Mouse (Mus musculus): ENCODE data around the gene Mup21.
"Not testable (repeated sequence)": the region's sequence is repeated elsewhere in the genome, so short reads cannot be mapped to it uniquely, and the experiment has no call there.

Gene Mup21

DNA sequence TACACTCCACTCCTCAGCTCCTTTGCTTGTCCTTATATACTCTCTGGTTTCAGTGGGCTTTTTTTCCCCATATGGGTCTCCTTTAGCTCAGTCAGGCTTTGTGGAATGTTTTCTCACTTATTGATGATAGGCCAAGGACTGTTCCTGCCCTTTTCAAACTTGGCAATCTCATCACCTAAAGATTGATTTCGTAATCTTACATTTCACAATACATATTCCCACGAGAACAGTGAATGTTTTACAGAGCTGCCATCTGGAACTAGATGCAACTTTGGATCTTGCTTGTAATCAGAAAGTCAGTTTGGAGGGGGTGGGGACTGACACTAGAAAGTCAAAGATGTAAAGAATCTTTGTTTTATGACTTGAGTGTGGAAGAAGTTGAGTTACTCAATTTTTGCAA, at the start of gene Mup21:
Mup21 (minus strand) TSS at position 53 of the 400 bp plus-strand sequence.
- DNase-seq (ENCODE audit: low read depth in 1 of 2, low spot score in 2 of 2): no peak

DNA sequence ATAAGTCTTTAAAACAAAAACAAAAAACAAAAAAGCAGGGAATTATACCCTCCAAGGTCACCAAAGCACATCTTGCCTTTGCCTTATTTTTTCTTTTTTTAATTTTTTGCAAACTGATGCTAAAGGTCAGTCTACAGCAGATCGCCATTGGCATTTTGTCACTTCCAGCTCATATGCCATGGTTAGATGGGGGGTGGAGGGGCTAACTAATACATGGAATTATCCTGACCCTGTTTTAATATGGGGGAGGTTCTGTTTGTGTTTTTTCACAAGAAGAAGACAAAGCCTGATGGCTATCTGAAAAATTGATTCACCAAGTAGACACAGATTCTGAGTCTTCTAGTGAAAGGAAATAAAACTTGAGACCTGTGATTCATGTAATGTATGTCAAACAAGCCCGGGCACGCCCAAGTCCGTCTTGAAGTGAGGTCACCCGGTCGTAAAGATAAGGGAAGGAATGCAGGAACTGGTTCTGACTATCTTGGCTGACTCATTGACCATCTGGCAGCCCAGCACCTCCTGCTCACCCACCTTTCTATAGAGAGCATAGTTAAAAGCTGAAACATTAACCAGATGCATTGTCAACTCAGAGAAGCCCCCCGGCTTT, 49.4 kb upstream of the Mup21 start:
- no peak for DNase-seq (ENCODE audit: low read depth in 1 of 2, low spot score in 2 of 2)

DNA sequence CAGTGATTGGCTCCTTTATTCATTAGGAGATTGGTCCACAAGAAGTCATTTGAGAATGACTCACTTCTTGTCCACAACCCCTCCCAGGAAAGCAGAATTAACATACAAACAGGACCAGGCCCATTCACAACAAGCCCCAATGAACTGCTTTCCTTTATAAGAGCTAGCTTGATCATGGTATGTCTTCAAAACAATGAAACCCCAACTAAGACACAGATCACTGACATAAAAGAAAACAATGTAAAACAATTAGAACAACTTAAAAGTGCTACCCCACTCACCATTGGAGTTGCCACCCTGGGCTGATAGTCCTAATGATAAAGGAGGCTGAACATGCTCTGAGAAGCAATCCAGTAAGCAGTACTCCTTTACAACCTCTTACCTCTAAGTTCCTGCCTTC, 38.1 kb upstream of the Mup21 start:
- DNase-seq (ENCODE audit: low read depth in 1 of 2, low spot score in 2 of 2): no peak

DNA sequence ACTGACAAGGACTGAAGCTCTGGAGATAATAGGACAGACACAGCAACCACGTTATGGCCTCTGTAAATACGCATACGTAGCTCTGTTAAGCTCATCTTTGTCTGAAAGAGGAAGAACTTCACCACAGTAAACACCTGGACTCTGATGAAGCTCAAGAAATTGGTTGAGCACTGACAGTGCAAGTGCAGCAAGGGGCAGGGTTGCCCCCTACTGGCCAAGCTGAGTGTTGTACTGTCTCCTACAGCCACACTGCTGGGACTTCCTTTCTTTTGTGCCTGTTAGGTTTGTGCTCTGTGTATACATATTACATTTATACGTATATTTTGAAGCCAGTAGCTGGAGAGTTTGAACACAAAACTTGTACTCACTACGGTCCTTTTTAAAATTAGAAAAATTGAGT, 26.6 kb upstream of the Mup21 start:
- no peak for DNase-seq (ENCODE audit: low read depth in 1 of 2, low spot score in 2 of 2)

DNA sequence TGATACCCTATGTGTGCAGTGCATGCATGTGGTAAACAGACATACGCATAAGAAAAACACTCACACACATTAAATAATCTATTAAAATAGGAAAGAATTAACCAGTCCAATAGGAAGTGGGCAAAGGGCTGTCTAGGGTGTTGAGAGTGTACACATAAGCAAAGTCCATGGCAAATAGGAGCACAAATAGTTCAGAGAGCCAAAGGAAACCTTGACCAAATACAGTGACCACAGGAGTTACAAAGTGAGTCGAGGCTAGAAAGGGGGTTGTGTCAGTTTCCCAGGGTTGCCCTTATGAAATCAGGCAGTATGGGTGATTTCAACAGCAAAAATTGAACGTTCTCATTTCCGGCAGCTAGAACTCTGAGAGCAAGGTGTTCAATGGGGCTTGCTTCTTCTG, 23.8 kb upstream of the Mup21 start:
- DNase-seq (ENCODE audit: low read depth in 1 of 2, low spot score in 2 of 2): no peak

DNA sequence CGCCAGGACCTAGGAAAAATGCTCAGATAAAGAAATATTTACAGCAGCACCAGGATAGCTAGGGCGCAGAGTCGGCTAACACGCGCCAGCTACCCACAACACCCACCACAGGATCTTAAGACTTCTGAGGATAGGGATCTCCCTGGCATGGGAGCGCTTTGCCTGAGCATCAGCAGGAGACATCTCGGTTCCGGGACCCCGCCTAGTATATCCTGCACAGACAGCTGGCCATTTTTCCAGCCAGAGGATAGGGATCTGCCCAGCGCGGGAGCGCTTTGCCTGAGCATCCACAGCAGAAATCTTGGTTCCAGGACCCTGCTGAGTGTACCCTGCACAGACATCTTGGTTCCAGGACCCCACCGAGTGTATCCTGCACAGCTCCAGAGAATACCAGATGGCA, 17.0 kb upstream of the Mup21 start:
- not testable (repeated sequence) for DNase-seq (ENCODE audit: low read depth in 1 of 2, low spot score in 2 of 2)

DNA sequence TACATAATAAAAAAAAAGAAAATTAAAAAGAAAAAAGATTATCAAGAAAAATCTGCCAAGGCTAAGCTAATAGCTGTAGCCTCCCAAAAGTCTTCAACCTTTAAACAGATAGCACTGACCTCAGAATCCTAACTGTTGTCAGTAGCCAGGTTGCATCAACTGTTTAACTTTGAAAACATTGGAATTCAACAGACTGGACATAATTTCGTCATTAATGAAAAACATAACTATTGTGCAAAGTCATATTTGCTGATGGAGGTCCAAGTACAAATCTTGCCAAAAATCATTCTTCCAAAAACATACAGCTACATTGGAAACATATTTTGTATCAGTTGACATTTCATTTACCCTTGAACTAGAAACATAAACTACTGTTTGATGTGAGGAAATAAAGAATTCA, 7.7 kb upstream of the Mup21 start:
- DNase-seq (ENCODE audit: low read depth in 1 of 2, low spot score in 2 of 2): no peak

DNA sequence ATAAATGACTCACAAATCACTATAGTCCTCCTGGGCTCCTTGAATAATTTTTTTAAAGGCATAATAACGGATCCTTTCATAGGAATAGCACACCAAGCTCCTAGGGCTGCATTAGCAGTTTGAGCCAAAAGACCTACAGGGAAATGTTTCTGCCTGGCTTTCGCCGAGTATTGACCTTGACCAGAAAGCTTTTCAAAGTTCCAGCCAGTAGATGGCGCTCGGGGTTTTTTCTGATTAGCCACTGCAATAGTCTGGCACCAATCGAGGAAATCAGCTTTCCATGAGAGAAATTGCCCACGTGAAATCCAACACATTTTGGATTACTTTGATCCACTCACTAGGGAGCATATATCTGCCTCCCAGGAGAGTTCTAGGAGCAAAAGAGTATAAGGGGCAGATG, 17.0 kb downstream of the Mup21 start:
- DNase-seq (ENCODE audit: low read depth in 1 of 2, low spot score in 2 of 2): no peak

DNA sequence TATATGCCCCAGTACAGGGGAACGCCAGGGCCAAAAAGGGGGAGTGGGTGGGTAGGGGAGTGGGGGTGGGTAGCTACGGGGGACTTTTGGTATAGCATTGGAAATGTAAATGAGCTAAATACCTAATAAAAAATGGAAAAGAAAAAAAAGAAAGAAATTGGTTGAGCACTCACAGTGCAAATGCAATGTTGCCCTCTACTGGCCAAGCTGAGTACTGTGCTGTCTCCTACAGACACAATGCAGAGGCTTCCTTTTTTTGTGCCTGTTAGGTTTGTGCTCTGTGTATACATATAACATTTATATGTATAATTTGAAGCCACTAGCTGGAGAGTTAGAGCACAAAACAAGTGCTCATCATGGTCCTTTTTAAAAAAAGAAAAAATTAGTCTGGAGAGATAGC, 47.3 kb downstream of the Mup21 start:
- DNase-seq (ENCODE audit: low read depth in 1 of 2, low spot score in 2 of 2): not testable (repeated sequence)

All from monocyte, adult 2 months (primary cell).